Mouse (Mus musculus) retina, postnatal 7 days (tissue): ENCODE measurements around the gene Tas2r119.

Experiments used
- DNase-seq: peaks from one replicate; pipeline ENCODE4 v3.0.0-alpha.2; 2012; ENCODE audit warnings: low read depth, low spot score

Tas2r119 gene

GRCm38 (mm10) chr15:32225394-32225793, 48.3 kb downstream of the Tas2r119 start:
- no peak for DNase-seq

- DNase-seq, result no peak
These were observed 49.3 kb downstream of the Tas2r119 start for GRCm38 (mm10) chr15:32226381-32226780.

- no peak for DNase-seq
These were observed 49.9 kb downstream of the Tas2r119 start for GRCm38 (mm10) chr15:32226888-32227395.
